Mouse (Mus musculus) intestine, embryonic 14.5 days (tissue): ENCODE data around the gene Cacna1e. TPM values are rescaled to one million over a fixed set of nuclear protein-coding genes. Genes with fewer than 3 reads are reported as not detected.

ENCODE experiments used
- ATAC-seq: fragments of 200-750 bp; cut with Nextera tagmentation; replicated peaks from 2 replicates; pipeline ENCODE4 v1.8.0; 2017; ENCODE audit warnings: low read depth, moderate number of reproducible peaks, moderate TSS enrichment, moderate library complexity; ENCODE audit not compliant: low FRiP score, low TSS enrichment
- DNase-seq: peaks from one replicate; pipeline ENCODE4 v3.0.0-alpha.2; 2018; ENCODE audit warnings: low spot score
- H3K27ac ChIP-seq: fragments of 300-500 bp; sonication (generic); 2 replicates; pipeline ENCODE4 v1.5.1; 2014; ENCODE audit warnings: low read depth, mild to moderate bottlenecking, control low read depth
- H3K27me3 ChIP-seq: fragments of 300-500 bp; sonication (generic); replicated peaks from 2 replicates; pipeline ENCODE4 v1.6.1; 2014; ENCODE audit warnings: low read length, control low read depth; ENCODE audit not compliant: control insufficient read depth, insufficient read depth
- H3K36me3 ChIP-seq: fragments of 300-500 bp; sonication (generic); 2 replicates; pipeline ENCODE4 v1.6.1; 2014; ENCODE audit warnings: low read length, control low read depth; ENCODE audit not compliant: control insufficient read depth, insufficient read depth
- H3K4me1 ChIP-seq: fragments of 300-500 bp; sonication (generic); replicated peaks from 2 replicates; pipeline ENCODE4 v1.6.1; 2014; ENCODE audit warnings: low read length, control low read depth, mixed read lengths; ENCODE audit not compliant: control insufficient read depth, insufficient read depth
- H3K4me2 ChIP-seq: fragments of 300-500 bp; sonication (generic); 2 replicates; pipeline ENCODE4 v1.6.1; 2014; ENCODE audit warnings: low read length
- H3K4me3 ChIP-seq: fragments of 300-500 bp; sonication (generic); 2 replicates; pipeline ENCODE4 v1.5.1; 2014; ENCODE audit warnings: low read depth, low read length, control low read depth, mixed read lengths
- H3K9ac ChIP-seq: fragments of 300-500 bp; sonication (generic); 2 replicates; pipeline ENCODE4 v1.6.1; 2014; ENCODE audit warnings: mild to moderate bottlenecking, low read length
- H3K9me3 ChIP-seq: fragments of 300-500 bp; sonication (generic); 2 replicates; pipeline ENCODE4 v1.6.1; 2016; ENCODE audit warnings: low read length, control low read depth; ENCODE audit not compliant: control insufficient read depth
- WGBS: fragments of 180-500 bp; shearing (Covaris S2); extraction: QIAGEN DNeasy Blood & Tissue Kit; methylation state at CpG from one replicate; pipeline ENCODE4 v1.1.7; 2014; 5-methylcytosine and 5-hydroxymethylcytosine counted together
- polyA plus RNA-seq: library from polyadenylated mRNA; unstranded; fragments of >200 nt; fragmentation: Nextera tagmentation; extraction: Ambion mirVana; gene quantifications from 2 replicates; pipeline ENCODE4 v1.2.1, GENCODE M21; 2014

Cacna1e gene
- 2.0 and 2.3 TPM in 2 replicates for polyA plus RNA-seq

GRCm38 (mm10) chr1:154884275-154885206, at the start of gene Cacna1e:
Cacna1e (minus strand) TSS chr1:154884501.
- ATAC-seq (no peak), DNase-seq (peak; percentile 68)
- Histone ChIP-seq H3K27me3 (peaks cover 30% of the 10 kb centered on the region), H3K9ac (no peak within 1 kb of the TSS; the same call in 1 of the 2 replicates), H3K27ac (no peak within 1 kb of the TSS), H3K4me3 (peak within 1 kb of the TSS; percentile 41), H3K4me2 (peak within 1 kb of the TSS; percentile 77), H3K9me3 (no peaks in the 10 kb centered on the region), H3K36me3 (no peaks in the 10 kb centered on the region), H3K4me1 (no peaks in the 10 kb centered on the region)
- 11% methylated on average over 31 of the region's 31 CpGs for WGBS

- ATAC-seq (no peak), DNase-seq (no peak)
- no peaks in the 10 kb centered on the region for H3K9me3 ChIP-seq
- H3K9ac ChIP-seq: no peak overlapping the region
- H3K36me3 ChIP-seq: no peaks in the 10 kb centered on the region
- H3K4me3 ChIP-seq: no peak overlapping the region
- no peak overlapping the region for H3K4me2 ChIP-seq
- no peaks in the 10 kb centered on the region for H3K4me1 ChIP-seq
- H3K27ac ChIP-seq: no peak overlapping the region
- H3K27me3 ChIP-seq: no peaks in the 10 kb centered on the region
- WGBS: 81% methylated on average over 2 of the region's 2 CpGs
Observed at GRCm38 (mm10) chr1:154918406-154918805, 34.1 kb upstream of the Cacna1e start.

DNA sequence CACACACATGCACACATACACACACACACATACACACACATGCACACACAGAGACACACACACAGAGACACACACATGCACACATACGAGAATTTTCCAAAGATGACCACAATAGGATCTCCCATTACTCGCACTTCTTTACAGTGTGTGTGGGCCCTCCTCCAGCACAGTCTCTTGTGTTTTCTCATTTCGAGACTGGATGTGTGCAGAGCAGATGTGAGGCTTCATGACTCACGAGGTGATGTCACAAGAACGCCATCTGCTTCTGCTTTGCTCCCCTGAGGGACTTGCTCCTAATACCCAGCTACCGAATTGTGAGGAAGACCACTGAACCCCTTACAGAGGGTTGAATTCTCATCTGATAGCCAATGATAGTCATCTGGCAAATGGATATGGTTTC, 33.1 kb upstream of the Cacna1e start:
- H3K27ac ChIP-seq: no peak overlapping the region
- H3K9ac ChIP-seq: no peak overlapping the region
- no peaks in the 10 kb centered on the region for H3K36me3 ChIP-seq
- no peak overlapping the region for H3K4me3 ChIP-seq
- ATAC-seq: no peak
- H3K9me3 ChIP-seq: no peaks in the 10 kb centered on the region
- no peak overlapping the region for H3K4me2 ChIP-seq
- no peaks in the 10 kb centered on the region for H3K27me3 ChIP-seq
- H3K4me1 ChIP-seq: no peaks in the 10 kb centered on the region
- WGBS: 72% methylated on average over 6 of the region's 6 CpGs
- no peak for DNase-seq

- Histone ChIP-seq H3K27me3 (no peaks in the 10 kb centered on the region), H3K4me3 (no peak overlapping the region), H3K9ac (no peak overlapping the region), H3K4me2 (no peak overlapping the region), H3K9me3 (no peaks in the 10 kb centered on the region), H3K36me3 (no peaks in the 10 kb centered on the region), H3K27ac (no peak overlapping the region), H3K4me1 (no peaks in the 10 kb centered on the region)
- no peak for ATAC-seq
- DNase-seq: no peak
- 79% methylated on average over 2 of the region's 2 CpGs for WGBS
Observed at GRCm38 (mm10) chr1:154909554-154909953, 25.3 kb upstream of the Cacna1e start.

- no peak overlapping the region for H3K9ac ChIP-seq
- H3K4me3 ChIP-seq: no peak overlapping the region
- no peak for DNase-seq
- H3K4me2 ChIP-seq: no peak overlapping the region
- H3K4me1 ChIP-seq: no peaks in the 10 kb centered on the region
- no peak for ATAC-seq
- no peaks in the 10 kb centered on the region for H3K36me3 ChIP-seq
- H3K9me3 ChIP-seq: no peaks in the 10 kb centered on the region
- no peak overlapping the region for H3K27ac ChIP-seq
- no peaks in the 10 kb centered on the region for H3K27me3 ChIP-seq
- 68% methylated on average over 2 of the region's 2 CpGs for WGBS
Observed at GRCm38 (mm10) chr1:154897390-154897789, 13.1 kb upstream of the Cacna1e start.

DNA sequence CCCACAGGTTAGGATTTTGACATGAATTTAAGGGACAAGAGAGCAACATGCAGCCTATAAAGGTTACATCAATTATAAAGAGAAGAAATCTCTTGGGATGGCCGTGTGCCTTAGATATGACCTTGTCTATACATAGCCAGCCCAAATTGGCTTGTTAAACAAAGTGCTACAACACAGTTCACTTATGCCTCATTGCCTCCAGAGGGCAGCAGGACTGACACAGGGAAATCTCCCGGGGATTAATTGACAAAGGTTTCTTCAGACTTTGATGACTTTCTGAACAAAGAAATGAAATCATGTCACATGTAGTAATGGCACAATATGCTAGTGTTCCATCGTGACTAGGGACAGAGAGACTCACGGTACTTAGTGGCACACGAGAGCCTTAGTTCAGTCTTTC, 5.9 kb upstream of the Cacna1e start:
- Histone ChIP-seq H3K4me1 (no peaks in the 10 kb centered on the region), H3K9me3 (no peaks in the 10 kb centered on the region), H3K27me3 (peaks cover 4% of the 10 kb centered on the region; the same call in 1 of the 2 replicates), H3K9ac (no peak overlapping the region), H3K36me3 (no peaks in the 10 kb centered on the region), H3K4me2 (no peak overlapping the region), H3K27ac (no peak overlapping the region), H3K4me3 (no peak overlapping the region)
- no peak for DNase-seq
- ATAC-seq: no peak
- WGBS: 74% methylated on average over 5 of the region's 5 CpGs

DNA sequence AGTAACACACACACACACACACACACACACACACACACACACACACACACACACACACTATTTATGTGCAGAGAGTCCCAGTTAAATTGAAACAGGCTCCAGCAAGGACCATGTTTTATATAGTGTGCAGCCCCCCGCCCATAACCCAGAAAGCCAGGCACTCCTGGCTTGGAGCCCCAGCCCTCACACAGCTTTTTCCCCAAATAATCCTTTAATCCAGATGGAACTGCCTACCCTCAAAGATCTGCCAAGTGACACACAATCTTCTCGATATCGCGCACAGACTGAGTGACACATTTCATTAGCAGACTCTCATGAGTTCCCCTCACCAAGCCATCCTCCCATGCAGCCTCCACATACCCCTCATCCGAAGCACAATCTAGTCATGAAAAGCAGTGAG, 4.2 kb upstream of the Cacna1e start:
- WGBS: 87% methylated on average over 5 of the region's 5 CpGs
- no peaks in the 10 kb centered on the region for H3K9me3 ChIP-seq
- H3K9ac ChIP-seq: no peak overlapping the region
- ATAC-seq (no peak), DNase-seq (no peak)
- H3K4me2 ChIP-seq: no peak overlapping the region
- H3K4me3 ChIP-seq: no peak overlapping the region
- H3K27me3 ChIP-seq: peaks cover 18% of the 10 kb centered on the region
- H3K36me3 ChIP-seq: no peaks in the 10 kb centered on the region
- no peaks in the 10 kb centered on the region for H3K4me1 ChIP-seq
- H3K27ac ChIP-seq: no peak overlapping the region

- no peak overlapping the region for H3K27ac ChIP-seq
- peaks cover 23% of the 10 kb centered on the region for H3K27me3 ChIP-seq
- no peaks in the 10 kb centered on the region for H3K4me1 ChIP-seq
- WGBS: 70% methylated on average over 5 of the region's 5 CpGs
- DNase-seq (no peak), ATAC-seq (no peak)
- H3K9me3 ChIP-seq: no peaks in the 10 kb centered on the region
- no peak overlapping the region for H3K9ac ChIP-seq
- no peaks in the 10 kb centered on the region for H3K36me3 ChIP-seq
- no peak overlapping the region for H3K4me3 ChIP-seq
- no peak overlapping the region for H3K4me2 ChIP-seq
Observed at GRCm38 (mm10) chr1:154888018-154888417, 3.7 kb upstream of the Cacna1e start.

GRCm38 (mm10) chr1:154887546-154887945, 3.2 kb upstream of the Cacna1e start:
- H3K4me2 ChIP-seq: no peak overlapping the region
- H3K27me3 ChIP-seq: peaks cover 26% of the 10 kb centered on the region
- H3K4me1 ChIP-seq: no peaks in the 10 kb centered on the region
- ATAC-seq: no peak
- WGBS: 79% methylated on average over 3 of the region's 3 CpGs
- H3K36me3 ChIP-seq: no peaks in the 10 kb centered on the region
- H3K9me3 ChIP-seq: no peaks in the 10 kb centered on the region
- H3K27ac ChIP-seq: no peak overlapping the region
- H3K9ac ChIP-seq: no peak overlapping the region
- no peak for DNase-seq
- no peak overlapping the region for H3K4me3 ChIP-seq
